Mouse (Mus musculus) kidney, adult 18-20 months (tissue): ENCODE measurements around the gene Pick1.

ENCODE experiments used
- DNase-seq: peaks from one replicate; pipeline ENCODE4 v3.0.0; 2021

The Pick1 gene

GRCm38 (mm10) chr15:79229058-79229821 lies at the start of gene Pick1, which contains the start of gene Gm49486:
Gene Pick1 (plus strand): TSS chr15:79229173.
Gene Gm49486 (plus strand): TSS chr15:79229391.
- peak; percentile 94 for DNase-seq

- no peak for DNase-seq
Measured at GRCm38 (mm10) chr15:79185213-79185612, 43.8 kb upstream of the Pick1 start.

- DNase-seq = no peak
Measured at GRCm38 (mm10) chr15:79187819-79188218, 41.2 kb upstream of the Pick1 start.

- DNase-seq = no peak
Measured at GRCm38 (mm10) chr15:79191426-79191825, 37.5 kb upstream of the Pick1 start.

- DNase-seq = no peak
Measured at GRCm38 (mm10) chr15:79192450-79192849, 36.5 kb upstream of the Pick1 start.

GRCm38 (mm10) chr15:79192885-79193845 lies 35.8 kb upstream of the Pick1 start:
- no peak for DNase-seq

GRCm38 (mm10) chr15:79194048-79194447 lies 34.9 kb upstream of the Pick1 start:
- DNase-seq = no peak

- DNase-seq = no peak
Measured at GRCm38 (mm10) chr15:79194946-79195345, 34.0 kb upstream of the Pick1 start.

GRCm38 (mm10) chr15:79195492-79195891 lies 33.5 kb upstream of the Pick1 start:
- peak; percentile 16 for DNase-seq

GRCm38 (mm10) chr15:79199390-79199976 lies 29.5 kb upstream of the Pick1 start:
- DNase-seq = no peak

- DNase-seq = no peak
Measured at GRCm38 (mm10) chr15:79201491-79202150, 27.4 kb upstream of the Pick1 start.

GRCm38 (mm10) chr15:79202575-79202974 lies 26.4 kb upstream of the Pick1 start:
- no peak for DNase-seq

- no peak for DNase-seq
Measured at GRCm38 (mm10) chr15:79208211-79208610, 20.8 kb upstream of the Pick1 start.

- DNase-seq = peak; percentile 56
Measured at GRCm38 (mm10) chr15:79208758-79209439, 20.1 kb upstream of the Pick1 start.

GRCm38 (mm10) chr15:79210357-79210756 lies 18.6 kb upstream of the Pick1 start:
- no peak for DNase-seq

GRCm38 (mm10) chr15:79212750-79213446 lies 16.1 kb upstream of the Pick1 start:
- no peak for DNase-seq

- peak; percentile 8 for DNase-seq
Measured at GRCm38 (mm10) chr15:79213591-79213990, 15.4 kb upstream of the Pick1 start.

GRCm38 (mm10) chr15:79216191-79216590 lies 12.8 kb upstream of the Pick1 start:
- DNase-seq = no peak

GRCm38 (mm10) chr15:79219572-79219971 lies 9.4 kb upstream of the Pick1 start:
- no peak for DNase-seq

GRCm38 (mm10) chr15:79223641-79224040 lies 5.3 kb upstream of the Pick1 start:
- DNase-seq = no peak

GRCm38 (mm10) chr15:79224685-79225084 lies 4.3 kb upstream of the Pick1 start:
- DNase-seq = peak; percentile 89
